Mouse (Mus musculus) regulatory T cell (primary cell): Measurements from ENCODE around the gene Jmjd1c.

ENCODE experiments used
- in situ Hi-C: fragments of 300-600 bp; cut with MboI, MseI; formaldehyde crosslinking; loops from one replicate; pipeline ENCODE4 v1.15.1; 2025; ENCODE audit warnings: high pct_unique_total_duplicates

The Jmjd1c gene

DNA sequence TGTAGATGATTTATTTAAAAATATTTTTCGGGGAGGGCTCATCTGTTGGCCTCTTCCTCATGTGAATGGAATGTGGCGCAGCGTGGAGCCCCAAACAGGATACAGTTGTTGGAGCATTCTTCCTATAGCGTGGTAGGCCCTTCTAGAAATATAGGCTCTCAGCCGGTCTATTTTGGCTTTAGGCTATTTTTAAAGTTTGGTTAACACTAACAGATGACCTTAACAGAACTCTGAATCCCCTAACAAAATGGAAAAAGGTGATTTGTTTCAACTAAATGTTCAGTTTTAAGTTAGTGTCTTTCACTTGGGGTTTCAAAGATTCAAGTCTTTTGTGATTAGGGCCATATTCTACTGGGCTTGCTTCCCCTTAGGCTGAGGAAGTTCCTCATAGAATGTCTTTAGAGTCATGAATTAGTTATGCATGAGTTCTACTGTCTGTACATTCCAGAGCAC lies 91.1 kb downstream of the Jmjd1c start:
- in situ Hi-C loops, result loop anchor here (10.0 kb wide), 1 partner anchor 868 kb away; no protein-coding TSS in a partner anchor

DNA sequence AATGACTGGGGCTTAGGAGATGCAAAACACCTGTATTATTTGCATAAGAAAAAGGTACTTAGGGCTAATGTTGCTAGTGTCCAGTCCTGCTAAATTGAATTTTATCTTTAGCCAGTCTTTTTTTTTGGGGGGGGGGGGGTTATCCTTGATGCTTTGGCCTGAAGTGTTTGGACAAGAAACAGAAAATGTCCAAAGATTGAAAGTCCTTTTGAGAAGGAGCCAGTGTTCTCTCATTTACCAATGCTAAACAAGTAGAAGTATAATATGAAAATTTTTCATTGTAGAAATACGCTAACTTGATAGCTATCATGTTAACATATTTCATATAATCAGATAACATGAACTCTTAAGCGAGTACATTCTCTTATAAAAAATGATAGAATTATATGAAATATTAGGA lies 92.0 kb downstream of the Jmjd1c start:
- in situ Hi-C loops, result loop anchor here (10.0 kb wide), 1 partner anchor 867 kb away; no protein-coding TSS in a partner anchor

DNA sequence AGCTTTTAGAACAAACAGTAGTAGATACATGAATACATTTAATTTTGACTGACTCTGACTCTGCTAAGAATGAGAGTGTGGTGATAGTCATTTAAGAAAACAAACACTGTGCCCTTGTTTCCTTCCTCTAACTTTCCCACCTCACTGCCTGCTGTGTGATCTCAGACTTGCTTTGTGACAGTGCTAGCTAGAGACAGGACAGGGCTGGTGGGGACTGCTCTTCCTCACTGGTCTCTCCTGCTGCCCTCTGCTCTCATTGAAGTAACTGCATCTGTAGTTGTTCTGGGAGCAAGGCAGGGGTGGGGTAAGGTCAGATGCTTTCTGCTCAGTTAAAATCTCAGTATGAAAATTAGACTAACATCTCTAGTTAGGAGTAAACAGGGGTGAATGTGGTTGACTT lies 93.1 kb downstream of the Jmjd1c start:
- in situ Hi-C loops, result loop anchor here (10.0 kb wide), 1 partner anchor 866 kb away; no protein-coding TSS in a partner anchor

DNA sequence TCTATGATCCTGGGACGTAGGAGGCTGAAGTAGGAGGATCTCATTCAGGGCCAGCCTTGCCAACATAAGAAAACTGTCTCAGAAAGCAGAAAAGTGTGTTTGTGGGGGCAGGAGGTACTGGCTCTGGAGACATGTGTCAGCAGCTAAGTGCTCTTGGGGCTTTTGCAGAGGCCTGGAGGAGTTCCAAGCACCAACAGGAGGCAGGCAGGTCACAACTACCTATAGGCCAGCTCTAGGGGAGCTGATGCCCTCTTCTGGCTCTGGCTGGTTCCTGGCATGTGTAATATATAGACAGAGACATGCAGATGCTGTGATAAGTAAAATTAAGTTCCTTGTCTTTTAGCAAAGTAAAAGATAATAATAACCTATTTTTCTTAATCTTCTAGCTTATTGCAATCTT lies 94.3 kb downstream of the Jmjd1c start:
- in situ Hi-C loops, result no loop called here

DNA sequence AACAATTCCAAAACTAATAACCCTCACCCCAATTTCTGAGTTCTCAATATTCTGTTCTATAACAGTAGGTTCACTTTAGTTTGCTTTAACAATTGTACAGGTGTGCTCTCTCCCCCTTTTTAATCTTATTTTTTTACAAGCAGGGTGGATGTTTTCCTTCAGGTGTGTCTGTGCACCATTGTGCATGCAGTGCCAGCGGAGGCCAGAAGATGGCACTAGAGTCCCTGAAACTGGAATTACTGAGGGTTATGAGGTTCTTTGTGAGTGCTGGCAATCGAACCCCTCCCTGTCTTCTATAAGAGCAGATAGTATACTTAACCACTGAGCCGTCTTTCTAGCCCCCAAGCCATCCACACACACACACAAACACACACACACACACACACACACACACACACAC lies 96.4 kb downstream of the Jmjd1c start:
- in situ Hi-C loops, result no loop called here

DNA sequence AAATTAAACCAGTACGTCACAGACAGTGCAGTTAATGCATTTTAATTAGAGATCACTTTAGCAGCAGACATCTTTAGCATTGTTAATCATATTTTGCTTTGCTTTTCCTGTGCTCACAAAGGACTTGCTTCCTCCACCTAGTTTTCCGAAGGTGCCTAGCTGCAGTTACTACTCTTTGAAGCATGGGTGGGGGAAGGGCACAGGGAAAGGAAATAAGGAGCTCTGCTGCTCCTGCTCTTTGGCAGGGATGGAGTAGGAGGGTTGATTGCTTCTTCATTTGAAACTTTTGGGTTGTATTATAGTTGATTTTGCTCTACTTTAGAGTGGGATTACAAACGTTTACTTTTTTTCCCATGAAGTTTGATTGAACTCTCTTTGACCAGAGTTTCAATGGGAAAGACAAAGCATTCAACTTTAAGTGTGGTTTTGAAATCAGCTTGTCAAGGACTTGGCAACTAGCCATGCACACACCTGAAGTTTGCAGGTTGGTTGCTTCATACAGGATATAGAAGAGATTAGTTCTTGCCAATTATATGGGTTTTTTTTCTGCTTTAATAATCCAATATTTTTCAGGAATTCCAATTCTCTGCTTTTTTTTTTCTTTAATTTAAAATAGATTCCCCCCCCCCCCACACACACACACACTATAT lies 97.2 kb downstream of the Jmjd1c start:
- in situ Hi-C loops, result no loop called here

DNA sequence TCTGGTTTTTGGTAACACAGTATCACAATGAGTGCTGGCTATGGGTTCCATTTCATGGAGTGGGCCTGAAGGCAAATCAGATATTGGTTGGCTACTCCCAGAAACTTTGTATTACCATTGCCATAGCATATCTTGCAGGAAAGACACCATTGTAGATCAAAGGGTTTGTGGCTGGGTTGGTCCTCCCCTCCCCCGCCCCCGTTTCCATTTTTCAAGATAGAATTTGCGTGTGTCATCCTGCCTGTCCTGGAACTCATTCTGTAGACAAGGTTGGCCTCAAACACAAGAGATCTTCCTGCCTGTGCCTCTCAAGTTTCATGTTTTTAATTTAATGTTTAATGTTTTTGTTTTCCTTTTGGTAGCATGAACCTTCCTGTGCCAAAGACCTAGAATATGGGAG lies 98.1 kb downstream of the Jmjd1c start:
- in situ Hi-C loops, result no loop called here

DNA sequence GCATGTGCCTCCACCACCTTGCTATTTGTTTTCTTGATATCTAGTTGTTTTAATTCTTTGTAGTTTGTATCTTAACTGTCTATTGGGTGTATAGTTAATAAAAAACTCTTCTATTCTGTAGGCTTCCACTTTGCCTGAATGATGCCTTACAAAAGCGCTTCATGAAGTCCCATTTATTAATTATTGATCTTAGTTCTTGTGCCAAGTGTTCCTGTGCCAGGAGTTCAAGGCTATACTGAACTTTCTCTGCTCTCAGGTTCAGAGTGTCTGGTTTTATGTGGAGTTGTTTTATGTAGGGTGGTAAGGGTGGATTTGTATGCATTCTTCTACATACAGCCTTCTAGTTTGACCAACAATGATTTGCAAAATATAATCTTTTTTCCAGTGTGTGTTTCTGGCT lies 99.7 kb downstream of the Jmjd1c start:
- in situ Hi-C loops, result no loop called here

DNA sequence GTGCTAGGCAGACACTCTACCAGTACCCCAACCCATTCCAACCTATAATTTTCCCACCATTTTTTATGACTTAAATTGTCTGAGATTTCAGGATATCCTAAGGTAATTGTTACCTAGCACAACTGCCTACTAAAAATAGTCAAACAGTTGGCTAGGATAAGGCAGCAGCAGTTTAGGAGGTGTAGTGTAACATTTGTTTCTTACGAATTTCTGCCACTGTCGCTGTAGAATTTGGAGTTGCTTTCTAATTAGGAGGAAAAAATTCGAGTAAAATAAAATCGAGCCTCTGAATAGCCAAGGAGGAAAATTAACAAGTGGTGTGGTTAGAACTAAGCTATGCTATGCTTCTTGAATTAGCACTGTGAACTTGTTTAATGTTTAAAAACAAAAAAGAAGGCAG lies 101.3 kb downstream of the Jmjd1c start:
- in situ Hi-C loops, result no loop called here

DNA sequence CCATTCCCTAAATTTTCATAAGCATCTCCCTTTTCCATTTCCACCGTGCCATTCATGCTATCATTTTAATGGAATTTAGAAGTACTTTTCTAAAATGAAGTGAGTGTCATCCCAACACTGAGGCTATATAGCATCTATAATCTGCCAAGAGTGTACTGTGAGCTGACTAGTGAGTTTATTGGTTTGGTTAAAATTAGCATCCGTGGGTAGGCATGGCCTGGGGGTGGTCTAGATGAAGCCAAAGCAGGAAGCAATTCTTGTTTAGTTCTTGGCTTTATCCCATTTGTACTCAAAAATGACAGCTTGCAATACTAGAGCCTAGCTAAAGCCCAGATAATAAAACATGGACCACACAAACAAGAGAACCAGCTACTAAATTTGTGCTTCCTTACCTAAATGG lies 101.9 kb downstream of the Jmjd1c start:
- in situ Hi-C loops, result no loop called here

DNA sequence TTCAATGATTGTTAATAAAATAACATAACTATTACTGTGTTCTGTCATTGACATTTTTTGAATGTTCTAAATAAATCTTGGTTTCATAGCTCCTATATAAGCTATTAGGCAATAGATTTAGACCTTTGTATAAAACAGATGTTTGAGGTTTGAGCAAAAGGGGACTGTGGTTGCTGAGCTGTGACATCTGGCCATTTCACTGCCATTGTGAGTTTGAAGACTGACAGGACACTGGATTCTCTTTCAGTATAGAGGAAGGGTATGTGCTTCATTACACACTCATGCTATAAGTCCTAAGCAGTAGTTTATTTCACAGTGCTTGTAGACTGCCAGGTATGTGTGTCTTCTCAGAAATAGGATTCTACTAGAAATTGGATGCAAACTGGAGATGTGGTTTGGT lies 105.8 kb downstream of the Jmjd1c start:
- in situ Hi-C loops, result no loop called here

DNA sequence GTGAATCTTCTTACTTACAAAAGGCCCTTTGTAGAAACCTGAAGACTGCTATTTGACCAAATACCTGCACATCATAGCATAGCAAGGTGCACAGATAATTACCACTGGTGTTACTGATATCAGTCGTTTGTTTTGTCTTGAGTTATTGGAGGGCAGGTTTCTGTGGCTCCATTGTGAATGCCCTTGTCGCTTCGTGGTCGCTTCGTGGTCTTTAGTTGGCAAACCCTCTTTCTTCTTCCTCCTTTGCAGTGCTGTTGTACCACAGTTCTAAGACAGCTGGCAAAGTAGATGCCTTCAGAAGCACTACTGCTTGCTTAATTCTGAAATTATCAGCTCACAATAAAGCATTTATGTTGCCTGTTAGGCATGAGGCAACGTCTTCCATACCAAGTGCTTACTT lies 106.5 kb downstream of the Jmjd1c start:
- in situ Hi-C loops, result no loop called here

DNA sequence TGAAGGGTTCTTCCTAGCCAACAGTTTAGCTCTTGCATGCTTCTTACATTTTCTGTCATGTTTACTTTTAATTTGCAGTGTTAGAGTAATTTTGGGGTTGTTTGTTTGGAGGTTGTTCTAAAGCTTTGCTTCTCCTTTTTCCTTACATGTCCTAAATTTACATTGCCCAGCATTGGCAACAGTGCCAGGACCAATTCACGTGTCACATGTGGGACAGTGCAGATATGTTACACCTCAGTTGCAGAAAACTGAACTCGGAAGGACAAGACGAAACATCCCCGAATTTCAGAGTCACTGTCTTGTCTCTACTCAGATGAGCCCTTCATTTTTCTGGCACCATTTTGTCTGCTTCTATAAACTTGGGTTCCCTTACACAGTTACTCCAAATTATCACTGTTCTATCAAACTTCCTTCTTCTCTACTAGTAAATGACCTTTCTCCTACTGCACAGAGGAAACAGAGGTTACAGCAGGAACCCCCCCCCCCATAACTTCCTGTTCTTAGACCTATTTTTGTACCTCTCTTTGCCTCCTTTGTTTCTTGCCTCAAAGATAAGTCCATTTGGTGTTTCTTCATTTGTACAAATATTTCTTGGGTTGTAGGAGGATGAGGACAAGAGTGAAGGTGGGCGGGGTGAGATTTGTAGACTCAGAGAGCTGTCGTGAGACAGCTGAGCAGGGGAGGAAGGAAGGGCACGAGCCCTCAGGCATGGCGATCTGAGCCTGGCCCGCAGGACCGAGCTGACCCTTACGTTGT lies 108.9 kb downstream of the Jmjd1c start:
- in situ Hi-C loops, result no loop called here

DNA sequence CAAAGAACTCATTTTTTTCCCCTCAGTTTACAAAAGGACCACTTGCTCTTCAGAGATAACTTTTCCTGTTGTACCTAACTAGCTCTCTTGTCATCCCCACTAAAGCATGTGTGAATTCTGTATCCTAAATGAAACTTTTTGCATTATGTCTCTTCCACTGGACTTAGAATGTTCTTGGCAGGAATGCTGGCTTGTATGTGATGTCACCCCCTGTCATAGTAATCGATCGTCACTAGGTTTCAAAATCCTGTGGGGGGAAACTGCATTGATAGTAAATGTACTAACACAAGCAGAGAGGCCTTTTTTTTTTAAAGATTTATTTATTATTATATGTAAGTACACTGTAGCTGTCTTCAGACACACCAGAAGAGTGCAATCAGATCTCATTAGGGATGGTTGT lies 112.0 kb downstream of the Jmjd1c start:
- in situ Hi-C loops, result no loop called here

DNA sequence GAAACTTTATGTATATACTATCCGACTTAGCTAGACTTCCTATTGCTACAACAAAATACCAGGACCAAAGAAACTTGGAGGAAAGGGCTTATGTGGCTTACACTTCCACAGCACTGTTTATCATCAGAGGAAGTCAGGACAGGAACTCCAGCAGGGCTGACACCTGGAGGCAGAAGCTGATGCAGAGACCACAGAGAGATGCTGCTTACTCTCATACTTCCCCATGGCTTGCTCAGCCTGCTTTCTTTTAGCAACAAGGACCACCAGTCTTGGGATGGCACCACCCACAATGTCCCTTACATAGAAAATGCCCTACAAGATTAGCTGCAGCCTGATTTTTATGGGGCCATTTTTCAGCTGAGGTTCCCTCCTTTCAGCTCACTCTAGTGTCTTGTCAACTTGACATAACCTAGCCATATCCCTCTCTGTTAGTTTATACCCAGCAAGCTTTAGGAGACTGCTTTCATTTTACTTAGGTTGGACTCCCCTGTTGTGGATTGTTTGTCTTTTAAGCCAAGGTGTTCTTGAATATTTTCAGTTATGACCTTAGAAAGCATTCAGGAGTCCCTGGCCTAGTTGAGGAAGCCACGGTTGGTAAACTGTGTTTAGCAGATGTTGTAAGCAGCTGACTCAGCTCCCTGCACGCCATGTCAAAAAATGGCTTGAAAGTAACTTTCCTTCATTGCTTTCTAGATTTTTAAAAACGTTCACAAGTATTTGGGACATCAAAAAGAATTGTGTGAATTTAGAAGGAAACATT lies 114.2 kb downstream of the Jmjd1c start:
- in situ Hi-C loops, result loop anchor here (10.0 kb wide), 1 partner anchor 305 kb away; no protein-coding TSS in a partner anchor

DNA sequence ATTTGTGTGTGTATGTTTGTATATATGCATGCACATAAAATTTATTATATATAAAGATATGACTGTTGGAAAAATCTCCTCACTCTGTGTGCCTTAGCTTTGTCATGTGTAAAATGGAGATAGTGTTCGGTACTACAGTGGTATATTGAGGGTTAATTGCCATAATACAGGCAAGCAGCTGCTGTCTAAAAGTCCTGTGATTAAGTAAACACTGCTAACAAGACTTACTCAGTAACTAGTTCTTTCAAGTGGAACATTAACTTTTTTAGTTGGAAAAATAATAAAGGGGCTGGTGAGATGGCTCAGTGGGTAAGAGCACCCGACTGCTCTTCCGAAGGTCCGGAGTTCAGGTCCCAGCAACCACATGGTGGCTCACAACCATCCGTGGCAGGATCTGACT lies 116.1 kb downstream of the Jmjd1c start:
- in situ Hi-C loops, result loop anchor here (10.0 kb wide), 1 partner anchor 307 kb away; no protein-coding TSS in a partner anchor

DNA sequence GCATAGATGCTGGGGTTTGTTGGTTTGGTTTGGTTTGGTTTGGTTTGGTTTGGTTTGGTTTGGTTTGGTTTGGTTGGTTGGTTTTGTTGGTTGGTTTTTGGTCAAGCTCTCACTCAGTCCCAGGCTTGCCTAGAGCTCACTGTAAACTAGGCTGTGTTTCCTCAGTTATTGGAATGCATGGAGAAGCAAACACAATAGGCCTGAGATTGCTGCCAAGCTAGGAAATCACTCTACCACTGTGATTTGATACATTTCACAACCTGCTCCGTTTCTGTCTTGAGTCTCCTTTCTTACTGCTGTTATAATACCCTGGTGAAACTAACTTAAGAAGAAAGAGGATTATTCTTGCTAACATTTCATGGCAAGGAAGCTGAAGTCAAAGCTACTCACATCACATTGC lies 117.8 kb downstream of the Jmjd1c start:
- in situ Hi-C loops, result loop anchor here (10.0 kb wide), 1 partner anchor 309 kb away; no protein-coding TSS in a partner anchor

DNA sequence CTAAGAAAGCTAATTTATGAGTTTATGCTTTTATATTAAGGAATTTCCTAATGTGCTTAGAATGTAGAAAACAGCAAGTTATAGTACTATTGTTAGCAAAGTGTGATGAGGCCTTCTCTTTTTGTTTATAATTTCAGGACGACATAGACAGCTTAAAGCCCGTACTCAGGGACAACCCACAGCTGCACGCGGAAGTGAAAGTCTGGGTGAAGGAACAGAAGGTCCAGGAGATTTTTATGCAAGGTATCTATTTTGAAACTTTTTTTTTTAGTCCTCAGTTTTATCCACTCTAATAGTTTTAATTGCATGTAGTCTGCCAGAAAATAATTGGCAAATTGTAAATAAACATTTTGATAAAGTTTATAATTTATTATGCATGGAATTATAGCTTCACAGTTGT lies 119.2 kb downstream of the Jmjd1c start:
- in situ Hi-C loops, result loop anchor here (10.0 kb wide), 1 partner anchor 310 kb away; no protein-coding TSS in a partner anchor

DNA sequence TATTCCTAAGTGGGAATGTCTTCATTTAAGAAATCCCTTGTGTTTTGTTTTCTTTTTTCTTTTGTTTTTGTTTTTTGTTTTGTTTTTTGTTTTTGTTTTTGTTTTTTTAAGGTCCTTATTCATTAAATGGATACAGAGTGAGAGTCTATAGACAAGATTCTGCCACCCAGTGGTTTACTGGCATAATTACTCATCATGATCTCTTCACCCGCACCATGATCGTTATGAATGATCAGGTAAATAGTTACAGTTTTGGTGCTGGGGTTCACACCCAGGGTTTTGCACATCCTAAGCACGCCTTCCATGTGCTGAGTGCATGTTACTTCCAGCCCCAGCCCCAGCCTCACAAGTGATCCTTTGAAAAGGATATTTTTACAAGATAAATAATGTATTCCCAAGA lies 120.9 kb downstream of the Jmjd1c start:
- in situ Hi-C loops, result loop anchor here (10.0 kb wide), 1 partner anchor 312 kb away; no protein-coding TSS in a partner anchor

DNA sequence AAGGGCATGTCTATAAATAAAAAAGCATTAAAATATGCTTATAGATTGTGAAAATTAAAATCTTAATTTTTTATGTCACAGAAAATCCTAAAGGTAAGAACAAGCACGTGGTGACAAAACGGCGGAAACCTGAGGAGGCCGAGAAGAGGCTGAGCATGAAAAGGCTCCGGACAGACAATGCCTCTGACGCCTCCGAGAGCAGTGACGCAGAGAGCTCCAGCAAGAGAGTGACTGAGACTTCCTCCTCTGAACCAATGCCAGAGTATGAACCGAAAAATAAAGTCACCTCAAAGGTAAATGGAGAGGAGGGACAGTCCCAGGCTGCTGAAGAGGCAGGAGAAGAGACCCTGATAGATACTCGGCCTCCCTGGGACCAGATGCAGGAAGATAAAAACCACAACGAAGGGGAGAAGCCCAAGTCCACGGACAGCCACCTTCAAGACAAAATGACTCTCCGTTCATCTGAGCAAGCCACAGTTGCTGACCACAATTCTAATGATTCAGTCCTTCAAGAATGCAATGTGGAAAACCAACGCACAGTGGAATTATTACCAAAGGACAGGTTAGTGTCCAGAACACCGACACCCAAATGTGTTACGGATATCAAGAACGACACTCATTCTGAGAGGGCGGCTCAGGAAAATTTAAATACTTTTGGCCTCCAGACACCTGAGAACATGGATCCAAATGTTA lies 123.1 kb downstream of the Jmjd1c start:
- in situ Hi-C loops, result loop anchor here (10.0 kb wide), 1 partner anchor 314 kb away; no protein-coding TSS in a partner anchor

DNA sequence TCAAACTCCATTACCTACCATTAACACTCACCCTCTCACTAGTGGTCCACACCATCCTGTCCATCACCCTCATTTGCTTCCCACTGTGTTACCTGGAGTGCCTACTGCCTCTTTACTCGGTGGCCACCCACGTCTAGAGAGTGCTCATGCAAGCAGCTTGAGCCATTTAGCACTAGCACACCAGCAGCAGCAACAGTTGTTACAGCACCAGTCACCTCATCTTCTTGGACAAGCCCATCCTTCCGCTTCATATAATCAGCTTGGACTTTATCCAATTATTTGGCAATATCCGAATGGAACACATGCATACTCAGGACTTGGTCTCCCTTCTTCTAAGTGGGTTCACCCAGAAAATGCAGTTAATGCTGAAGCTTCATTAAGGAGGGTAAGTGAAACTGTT lies 124.3 kb downstream of the Jmjd1c start:
- in situ Hi-C loops, result no loop called here
